13 mouse cellular contexts compared by ENCODE assay signal in the genomic region with DNA sequence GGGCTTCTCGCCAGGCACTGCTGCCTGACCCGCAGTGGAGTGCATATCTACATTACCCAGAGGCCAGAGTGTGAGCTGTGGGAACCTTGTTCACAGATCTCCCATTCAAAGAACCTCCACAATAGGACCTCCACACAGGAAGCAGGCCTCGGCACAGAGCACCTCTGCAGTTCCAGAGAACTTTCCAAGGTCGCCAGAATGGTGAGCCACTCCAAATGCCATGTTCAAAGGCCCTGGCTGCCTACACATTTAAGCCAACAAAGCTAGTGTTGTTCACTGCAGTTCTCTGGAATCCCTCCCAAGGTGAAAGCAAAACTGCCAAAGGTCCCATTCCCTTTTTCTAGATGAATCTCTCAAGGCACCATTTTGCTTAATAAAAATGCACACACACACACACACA. TPM values are rescaled to one million over a fixed set of nuclear protein-coding genes. Genes with fewer than 3 reads are reported as not detected.
DNase-seq lines count a peak whose midpoint lies in the region; ATAC-seq lines count a peak whose summit lies in the region.
"Had no signal": no experiment of that assay in that cellular context is flagged by ENCODE, and none has a peak within 500 bp of the region (broad histone marks: within the 10 kb centered on the region; RNA-seq: fewer than 3 reads in every experiment).

No protein-coding gene starts in this region.

- no peak overlapping the region for H3K9ac ChIP-seq in hindbrain, embryonic 13.5 days
- no peak overlapping the region for H3K9ac ChIP-seq in limb, embryonic 13.5 days

- ATAC-seq in hindbrain, embryonic 13.5 days (ENCODE audit: low FRiP score): no peak
- ATAC-seq in limb, embryonic 13.5 days (ENCODE audit: low FRiP score, low read depth): no peak
- no peak for ATAC-seq in activated CD4-positive, CD25-positive, alpha-beta regulatory T cell, adult 4 months
- ATAC-seq: CD4-positive, CD25-positive, alpha-beta regulatory T cell, adult 4 months; inflammation-experienced regulatory T-cells, adult 6 months had no signal

- WGBS in hindbrain, embryonic 10.5 days: 76% methylated on average over 4 of the region's 4 CpGs
- WGBS in hindbrain, embryonic 13.5 days: 72% methylated on average over 4 of the region's 4 CpGs
- 61% methylated on average over 4 of the region's 4 CpGs for WGBS in limb, embryonic 13.5 days

- H3K4me1 ChIP-seq in hindbrain, embryonic 10.5 days (replicated peaks): peaks cover 36% of the 10 kb centered on the region
- H3K4me1 ChIP-seq in hindbrain, embryonic 13.5 days (replicated peaks): peaks cover 23% of the 10 kb centered on the region
- H3K4me1 ChIP-seq in limb, embryonic 13.5 days: peaks cover 78% of the 10 kb centered on the region

- DNase-seq in hindbrain, embryonic 10.5 days (ENCODE audit: low spot score): no peak
- peak; percentile 13 for DNase-seq in ES-CJ7 (ENCODE audit: low read depth, low spot score)
- peak; percentile 53 for DNase-seq in adrenal gland, postnatal 10 days
- no peak for DNase-seq in spleen, postnatal 14 days (ENCODE audit: low spot score in 2 of 2)
- DNase-seq: cerebellum, adult 18-20 months; kidney, postnatal 25 days; thymus, postnatal 4 days had no signal

- no peak overlapping the region for H3K4me2 ChIP-seq in hindbrain, embryonic 13.5 days
- no peak overlapping the region; the same call in 1 of the 2 replicates for H3K4me2 ChIP-seq in limb, embryonic 13.5 days (replicated peaks)

- no peaks in the 10 kb centered on the region for H3K36me3 ChIP-seq in hindbrain, embryonic 10.5 days
- no peaks in the 10 kb centered on the region for H3K36me3 ChIP-seq in hindbrain, embryonic 13.5 days
- no peaks in the 10 kb centered on the region for H3K36me3 ChIP-seq in limb, embryonic 13.5 days

- H3K27me3 ChIP-seq in hindbrain, embryonic 10.5 days (ENCODE audit: insufficient read depth, poor library complexity, severe bottlenecking): no peaks in the 10 kb centered on the region
- no peaks in the 10 kb centered on the region for H3K27me3 ChIP-seq in hindbrain, embryonic 13.5 days
- H3K27me3 ChIP-seq in limb, embryonic 13.5 days: no peaks in the 10 kb centered on the region

- 0 out of 2 replicates have a peak overlapping the region, but pooled peaks have one; percentile 13 for H3K27ac ChIP-seq in hindbrain, embryonic 10.5 days
- H3K27ac ChIP-seq in hindbrain, embryonic 13.5 days: no peak overlapping the region
- peak overlapping the region; percentile 55; the same call in 1 of the 2 replicates for H3K27ac ChIP-seq in limb, embryonic 13.5 days

- H3K4me3 ChIP-seq in hindbrain, embryonic 10.5 days: no peak overlapping the region
- no peak overlapping the region for H3K4me3 ChIP-seq in hindbrain, embryonic 13.5 days
- H3K4me3 ChIP-seq in limb, embryonic 13.5 days: no peak overlapping the region
- H3K4me3 ChIP-seq: erythroblast, embryonic 14.5 days had no signal

- H3K9me3 ChIP-seq in hindbrain, embryonic 10.5 days: no peaks in the 10 kb centered on the region
- H3K9me3 ChIP-seq in hindbrain, embryonic 13.5 days: no peaks in the 10 kb centered on the region
- no peaks in the 10 kb centered on the region for H3K9me3 ChIP-seq in limb, embryonic 13.5 days

RNA-seq across cellular contexts. Expression of gene Fndc3b, which starts 55.4 kb away (rescaled TPM):
- 9.4 and 11.2 TPM in 2 replicates for polyA plus RNA-seq in hindbrain, embryonic 10.5 days (2016; fragmentation: Nextera tagmentation; extraction: Ambion mirVana)
- polyA plus RNA-seq in hindbrain, embryonic 13.5 days (2015; fragmentation: Nextera tagmentation; extraction: Ambion mirVana): 9.5 and 10.9 TPM in 2 replicates
- 10 to 100 TPM; 80.0 to 81.2 TPM for total RNA-seq in adrenal gland, postnatal 10 days (2021)
- 31.4 and 32.1 TPM in 2 replicates for polyA plus RNA-seq in limb, embryonic 13.5 days (2015; fragmentation: Nextera tagmentation; extraction: Ambion mirVana)
- under 1 TPM; 0.17 to 0.81 TPM for polyA plus RNA-seq in activated CD4-positive, CD25-positive, alpha-beta regulatory T cell, adult 4 months (2017; shearing (Covaris generic))

Comparison
In these comparisons a context has a peak if more than half of its experiments do, and no peak if none do; other contexts are left out.
1. DNase-seq: peak in ES-CJ7 (single experiment) and adrenal gland, postnatal 10 days (single experiment); none in hindbrain, embryonic 10.5 days (single experiment) and spleen, postnatal 14 days (0 of 2).